Mouse (Mus musculus) midbrain, postnatal 0 days (tissue): ENCODE results near the gene Exosc2. TPM values are rescaled to one million over a fixed set of nuclear protein-coding genes. Genes with fewer than 3 reads are reported as not detected.

ENCODE experiments used
- ATAC-seq: fragments of 200-750 bp; cut with Nextera tagmentation; 2 replicates; pipeline ENCODE4 v1.8.0; 2017; ENCODE audit warnings: moderate number of reproducible peaks, mild to moderate bottlenecking, moderate TSS enrichment, moderate library complexity; ENCODE audit not compliant: low FRiP score
- DNase-seq: peaks from one replicate; pipeline ENCODE4 v3.0.0-alpha.2; 2015; ENCODE audit warnings: low spot score
- H3K27ac ChIP-seq: fragments of 300-500 bp; sonication (generic); 2 replicates; pipeline ENCODE4 v1.5.1; 2014; ENCODE audit warnings: low read depth, mild to moderate bottlenecking, low read length, mixed read lengths
- H3K27me3 ChIP-seq: fragments of 300-500 bp; sonication (generic); 2 replicates; pipeline ENCODE4 v1.6.1; 2014; ENCODE audit warnings: low read length, control low read depth, mixed read lengths; ENCODE audit not compliant: insufficient read depth
- H3K36me3 ChIP-seq: fragments of 300-500 bp; sonication (generic); 2 replicates; pipeline ENCODE4 v1.6.1; 2014; ENCODE audit warnings: low read length, control low read depth, mixed read lengths; ENCODE audit not compliant: insufficient read depth
- H3K4me1 ChIP-seq: fragments of 300-500 bp; sonication (generic); 2 replicates; pipeline ENCODE4 v1.6.1; 2014; ENCODE audit warnings: mild to moderate bottlenecking, control low read depth, antibody characterized with exemption, low read length, mixed read lengths; ENCODE audit not compliant: insufficient read depth
- H3K4me2 ChIP-seq: fragments of 300-500 bp; sonication (generic); 2 replicates; pipeline ENCODE4 v1.6.1; 2014; ENCODE audit warnings: low read depth, mild to moderate bottlenecking, low read length, mixed read lengths; ENCODE audit not compliant: poor library complexity, severe bottlenecking
- H3K4me3 ChIP-seq: fragments of 300-500 bp; sonication (generic); 2 replicates; pipeline ENCODE4 v1.5.1; 2014; ENCODE audit warnings: low read depth, mild to moderate bottlenecking, low read length, moderate library complexity
- H3K9ac ChIP-seq: fragments of 300-500 bp; sonication (generic); replicated peaks from 2 replicates; pipeline ENCODE4 v1.6.1; 2014; ENCODE audit warnings: mild to moderate bottlenecking, low read length, moderate library complexity, mixed read lengths; ENCODE audit not compliant: poor library complexity, severe bottlenecking
- H3K9me3 ChIP-seq: fragments of 300-500 bp; sonication (generic); 2 replicates; pipeline ENCODE4 v1.6.1; 2016; ENCODE audit warnings: low read length, control low read depth
- CTCF ChIP-seq: IDR thresholded peaks from 2 replicates; pipeline ENCODE4 v1.5.1; 2016; ENCODE audit warnings: antibody characterized with exemption, mild to moderate bottlenecking
- WGBS: fragments of 180-500 bp; shearing (Covaris S2); extraction: QIAGEN DNeasy Blood & Tissue Kit; methylation state at CpG from one replicate; pipeline ENCODE4 v1.1.7; 2014; 5-methylcytosine and 5-hydroxymethylcytosine counted together
- polyA plus RNA-seq: library from polyadenylated mRNA; unstranded; fragments of >200 nt; fragmentation: Nextera tagmentation; extraction: Ambion mirVana; gene quantifications from 2 replicates; pipeline ENCODE4 v1.2.1, GENCODE M21; 2015
- total RNA-seq: library from RNA; depleted of rRNA; stranded (reverse); fragments of >200 nt; gene quantifications from 2 replicates; pipeline ENCODE4 v1.2.3, GENCODE M21; 2014; rRNA removed

Gene Exosc2
- 26.7 and 27.4 TPM in 2 replicates for total RNA-seq
- polyA plus RNA-seq: 32.2 and 36.8 TPM in 2 replicates

DNA sequence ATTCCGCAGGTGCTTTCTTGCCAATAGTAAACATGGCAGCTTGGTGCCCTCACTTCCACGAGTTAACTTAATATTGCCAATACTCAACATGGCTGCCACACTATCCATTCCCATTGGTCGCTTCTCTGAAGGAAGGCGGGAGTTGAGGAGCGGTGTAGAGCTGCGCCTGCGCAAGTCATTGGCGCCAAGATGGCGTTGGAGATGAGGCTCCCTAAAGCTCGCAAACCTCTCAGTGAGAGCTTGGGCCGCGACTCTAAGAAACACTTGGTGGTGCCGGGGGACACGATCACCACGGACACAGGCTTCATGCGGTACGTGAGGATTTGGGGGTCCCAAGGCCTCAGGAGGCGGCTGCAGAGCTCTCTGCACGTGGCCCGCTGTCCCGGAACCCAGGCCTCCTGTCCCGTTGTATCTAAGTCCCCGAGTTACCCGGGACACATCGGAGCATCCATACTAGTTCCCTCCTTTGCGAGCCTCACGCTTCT, at the start of gene Exosc2:
TSS of gene Exosc2 (plus strand) at position 165 of the 485 bp plus-strand sequence.
- peak within 1 kb of the TSS; percentile 88 for H3K4me2 ChIP-seq
- TF ChIP-seq CTCF: no peak
- DNase-seq: peak; percentile 98
- peak within 1 kb of the TSS; percentile 82 for H3K4me3 ChIP-seq
- H3K9ac ChIP-seq: peak within 1 kb of the TSS; percentile 69
- WGBS: under 1% methylated on average over 27 of the region's 27 CpGs
- ATAC-seq: peak; percentile 97
- H3K4me1 ChIP-seq: no peaks in the 10 kb centered on the region
- H3K9me3 ChIP-seq: no peaks in the 10 kb centered on the region
- no peaks in the 10 kb centered on the region for H3K27me3 ChIP-seq
- peaks cover 23% of the 10 kb centered on the region for H3K36me3 ChIP-seq
- H3K27ac ChIP-seq: peak within 1 kb of the TSS; percentile 65; the same call in 1 of the 2 replicates

DNA sequence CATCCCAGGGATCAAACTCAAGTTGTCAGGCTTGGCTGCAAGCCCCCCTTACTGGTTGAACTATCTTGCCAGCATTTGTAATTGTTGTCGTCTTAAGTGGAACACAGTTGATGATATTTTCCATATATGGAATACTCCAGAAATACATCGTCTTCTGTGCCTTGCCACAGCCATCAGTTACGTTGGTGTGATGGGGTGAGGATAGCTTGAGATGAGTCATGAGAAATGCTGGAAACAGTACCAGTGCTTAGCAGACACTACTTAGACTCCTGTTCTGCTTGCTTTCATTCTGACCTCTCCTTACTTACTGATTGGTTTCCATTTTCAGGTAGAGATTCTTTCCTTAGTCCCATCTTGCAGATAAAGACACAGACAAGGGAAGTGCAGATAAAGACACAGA, 37.0 kb upstream of the Exosc2 start:
- Histone ChIP-seq H3K9me3 (no peaks in the 10 kb centered on the region), H3K4me1 (peaks cover 17% of the 10 kb centered on the region), H3K4me2 (no peak overlapping the region), H3K4me3 (no peak overlapping the region), H3K36me3 (no peaks in the 10 kb centered on the region), H3K27me3 (peaks cover 48% of the 10 kb centered on the region), H3K9ac (no peak overlapping the region), H3K27ac (no peak overlapping the region)
- DNase-seq (no peak), ATAC-seq (no peak)
- WGBS: 87% methylated on average over 3 of the region's 3 CpGs
- TF ChIP-seq CTCF: no peak

GRCm38 (mm10) chr2:31635281-31636137, 35.0 kb upstream of the Exosc2 start:
- H3K9ac ChIP-seq: no peak overlapping the region
- ATAC-seq (no peak), DNase-seq (no peak)
- WGBS: under 1% methylated on average over 52 of the region's 52 CpGs
- peaks cover 62% of the 10 kb centered on the region for H3K27me3 ChIP-seq
- TF ChIP-seq CTCF: no peak
- no peaks in the 10 kb centered on the region for H3K9me3 ChIP-seq
- no peaks in the 10 kb centered on the region for H3K36me3 ChIP-seq
- peak overlapping the region; percentile 26; the same call in 1 of the 2 replicates for H3K4me2 ChIP-seq
- peak overlapping the region; percentile 15; the same call in 1 of the 2 replicates for H3K4me3 ChIP-seq
- H3K27ac ChIP-seq: no peak overlapping the region
- H3K4me1 ChIP-seq: peaks cover 17% of the 10 kb centered on the region

GRCm38 (mm10) chr2:31636138-31636741, 34.3 kb upstream of the Exosc2 start:
- Histone ChIP-seq H3K4me3 (peak overlapping the region; percentile 15; the same call in 1 of the 2 replicates), H3K9me3 (no peaks in the 10 kb centered on the region), H3K36me3 (no peaks in the 10 kb centered on the region), H3K27me3 (peaks cover 68% of the 10 kb centered on the region), H3K4me2 (peak overlapping the region; percentile 38), H3K4me1 (peaks cover 17% of the 10 kb centered on the region), H3K9ac (no peak overlapping the region), H3K27ac (no peak overlapping the region)
- TF ChIP-seq CTCF: no peak
- WGBS: under 1% methylated on average over 45 of the region's 48 CpGs
- ATAC-seq (no peak), DNase-seq (peak; percentile 12)

- H3K4me1 ChIP-seq: peaks cover 17% of the 10 kb centered on the region
Measured at GRCm38 (mm10) chr2:31636742-31637141, 33.8 kb upstream of the Exosc2 start.

More at GRCm38 (mm10) chr2:31636742-31637141, 33.8 kb upstream of the Exosc2 start:
- H3K27me3 ChIP-seq: peaks cover 69% of the 10 kb centered on the region
- DNase-seq (peak; percentile 3), ATAC-seq (no peak)
- WGBS: under 1% methylated on average over 32 of the region's 35 CpGs
- H3K4me3 ChIP-seq: peak overlapping the region; percentile 15; the same call in 1 of the 2 replicates
- no peak for TF ChIP-seq CTCF
- H3K36me3 ChIP-seq: no peaks in the 10 kb centered on the region
- no peak overlapping the region for H3K27ac ChIP-seq
- H3K9ac ChIP-seq: no peak overlapping the region
- no peaks in the 10 kb centered on the region for H3K9me3 ChIP-seq
- peak overlapping the region; percentile 38 for H3K4me2 ChIP-seq
